Mouse (Mus musculus) mouse embryonic stem cell (cell line): ENCODE data around the gene Btrc.

Experiments
- in situ Hi-C, 2 experiments: fragments of 300-500 bp; cut with MboI; formaldehyde crosslinking; loops; 1 replicate in 1 of 2; 3 replicates in 1 of 2; pipeline ENCODE4 v1.14.3; 2019 to 2020; ENCODE audit warnings: low sequenced_read_pairs in 2 of 2, low pct_unique_long_range_greater_than_20kb in 1 of 2, mixed read lengths in 1 of 2; ENCODE audit not compliant: unreplicated experiment in 1 of 2

Gene Btrc

GRCm38 (mm10) chr19:45544152-45544924, 180.8 kb downstream of the Btrc start:
- in situ Hi-C loops: loop anchor here (10.0 kb wide), 2 partner anchors 240 to 320 kb away; no protein-coding TSS in a partner anchor

DNA sequence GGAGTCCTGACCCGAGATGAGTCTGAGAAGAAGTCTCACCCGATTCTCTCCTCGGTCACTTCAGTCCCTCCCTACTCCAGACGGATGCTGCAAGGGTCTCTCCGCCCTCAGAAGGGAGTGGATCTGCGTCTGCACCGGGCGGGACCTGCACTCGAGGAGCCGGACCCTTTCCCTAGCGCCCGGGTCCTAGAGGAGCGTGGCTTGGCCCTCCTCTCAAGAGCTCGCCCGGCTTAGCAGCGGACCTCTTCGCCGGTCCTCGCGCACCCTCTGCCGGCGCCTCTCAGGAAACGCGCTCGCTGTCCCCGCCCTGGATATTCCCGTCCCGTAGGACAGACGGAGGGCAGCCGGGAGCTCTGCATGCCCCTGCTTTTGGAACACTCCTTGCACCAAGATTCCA, 181.4 kb downstream of the Btrc start:
- in situ Hi-C loops: loop anchor here (5.0 to 10.0 kb wide), 3 partner anchors 240 to 323 kb away; no protein-coding TSS in a partner anchor

- in situ Hi-C loops: loop anchor here (5.0 to 10.0 kb wide), 3 partner anchors 243 to 326 kb away; no protein-coding TSS in a partner anchor
Measured at GRCm38 (mm10) chr19:45548196-45548595, 184.7 kb downstream of the Btrc start.

GRCm38 (mm10) chr19:45549128-45549915, 185.8 kb downstream of the Btrc start:
- in situ Hi-C loops: loop anchor here (5.0 to 10.0 kb wide), 3 partner anchors 245 to 327 kb away; no protein-coding TSS in a partner anchor

GRCm38 (mm10) chr19:45549948-45550347, 186.4 kb downstream of the Btrc start:
- in situ Hi-C loops: loop anchor here (5.0 to 10.0 kb wide), 3 partner anchors 245 to 328 kb away; no protein-coding TSS in a partner anchor

DNA sequence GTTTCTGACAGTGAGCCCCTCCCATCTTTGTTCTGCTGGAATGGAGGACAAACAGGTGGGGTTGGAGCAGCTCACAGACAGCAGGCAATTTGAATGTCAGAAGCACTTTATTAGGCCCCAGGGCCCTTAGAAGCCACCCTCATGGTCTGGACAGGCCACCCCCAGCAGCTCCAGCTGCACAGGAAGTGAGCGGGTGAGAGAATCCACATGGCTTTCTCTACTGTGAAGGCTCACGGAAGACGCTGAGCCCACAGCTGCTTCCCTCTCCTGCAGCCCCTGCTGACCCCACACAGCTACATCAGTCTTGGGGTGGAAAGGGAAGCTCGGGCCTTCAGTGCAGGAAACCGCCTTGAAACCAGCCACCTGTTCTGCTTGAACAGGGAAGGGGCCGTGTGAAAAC, 188.7 kb downstream of the Btrc start:
- in situ Hi-C loops: no loop called here

DNA sequence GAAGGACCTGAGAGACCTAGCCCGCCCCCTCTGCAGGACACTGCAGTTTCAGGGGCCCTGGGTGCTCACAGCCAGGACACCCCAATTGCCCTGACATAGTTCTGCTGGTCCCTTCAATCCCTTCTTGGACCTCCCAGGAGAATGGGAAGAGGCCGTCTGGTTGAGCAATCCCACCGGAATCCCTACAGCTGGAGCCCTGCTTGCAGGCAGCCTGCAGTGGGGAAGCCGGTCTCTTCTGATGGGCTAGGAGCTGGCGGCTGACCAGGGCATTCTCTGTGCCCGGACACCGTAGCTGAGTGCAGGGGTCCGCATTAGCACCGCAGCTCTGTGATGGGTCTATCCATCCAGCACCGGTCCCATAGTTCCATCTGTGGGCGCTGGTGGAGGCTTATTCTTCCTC, 190.6 kb downstream of the Btrc start:
- in situ Hi-C loops: no loop called here

GRCm38 (mm10) chr19:45560153-45560890, 196.8 kb downstream of the Btrc start, which contains the start of the genes Poll and Gm17018:
Gene Poll, minus strand, starts transcription at chr19:45560531.
Gene Gm17018, plus strand, starts transcription at chr19:45560615.
- in situ Hi-C loops: no loop called here

DNA sequence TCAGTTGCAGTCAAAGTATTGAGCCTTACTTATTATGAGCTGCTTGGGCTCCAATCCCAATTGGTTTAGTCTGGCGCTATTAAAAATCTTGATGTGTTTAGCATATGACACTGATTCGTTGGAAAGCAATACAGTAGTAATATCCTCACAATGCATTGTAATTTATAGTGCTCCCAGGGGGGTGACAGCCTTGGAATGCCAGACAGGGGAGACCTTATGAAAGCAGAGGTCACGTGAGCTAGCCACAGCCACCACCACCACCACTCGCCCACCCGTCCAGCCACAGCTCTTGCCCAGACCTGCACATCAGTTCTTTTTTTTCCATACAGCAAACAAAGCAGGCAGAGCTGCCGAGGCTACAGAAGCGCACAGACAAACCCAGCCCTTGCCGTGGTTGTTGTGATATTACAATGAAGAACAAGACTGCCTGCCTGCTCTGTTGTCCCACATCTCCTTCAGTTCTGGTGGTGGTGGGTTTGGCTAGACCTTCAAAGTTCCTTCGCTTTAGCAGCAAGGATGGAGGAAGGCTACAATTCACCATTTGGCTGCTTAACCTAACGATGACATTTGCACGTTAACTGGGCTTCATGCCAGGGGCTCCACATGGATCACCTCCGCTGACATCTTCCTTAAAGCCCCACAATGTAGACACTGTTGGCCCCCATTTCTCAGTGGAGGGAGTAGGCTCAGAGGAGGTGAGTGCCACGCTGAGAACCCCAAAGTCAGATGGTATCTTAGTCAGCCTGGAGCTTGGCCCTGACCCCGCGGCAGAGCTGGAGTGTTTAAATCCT, 202.6 kb downstream of the Btrc start:
- in situ Hi-C loops: no loop called here

- in situ Hi-C loops: no loop called here
Measured at GRCm38 (mm10) chr19:45567367-45567766, 203.8 kb downstream of the Btrc start.

- in situ Hi-C loops: loop anchor here in 1 of 2 experiments (10.0 kb wide), 1 partner anchor 172 kb away; the partner anchor contains the start of genes Fgf8 and Npm3
Measured at GRCm38 (mm10) chr19:45573033-45573432, 209.5 kb downstream of the Btrc start.

DNA sequence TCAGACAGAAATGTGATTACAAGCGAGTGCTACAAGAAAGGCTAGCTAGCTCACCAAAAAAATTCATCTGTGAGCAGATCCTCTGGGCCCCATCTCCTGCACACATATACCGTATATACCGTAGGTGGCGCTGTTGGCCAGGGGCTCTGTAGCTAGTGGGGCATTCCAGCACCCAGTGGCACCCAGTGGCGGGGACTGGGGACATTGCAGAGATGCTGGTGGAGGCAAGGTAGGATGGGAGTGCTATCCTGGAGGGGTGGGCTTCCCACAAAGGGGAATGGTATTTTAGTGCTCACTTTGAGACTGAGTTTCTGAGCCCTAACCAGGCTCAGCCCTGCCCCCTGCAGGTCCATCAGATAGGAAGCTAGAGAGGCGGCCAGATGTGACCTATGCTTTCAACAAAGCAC, 210.3 kb downstream of the Btrc start:
- in situ Hi-C loops: loop anchor here in 1 of 2 experiments (10.0 kb wide), 1 partner anchor 171 kb away; the partner anchor contains the start of genes Fgf8 and Npm3

GRCm38 (mm10) chr19:45574339-45574898, 210.9 kb downstream of the Btrc start:
- in situ Hi-C loops: loop anchor here in 1 of 2 experiments (10.0 kb wide), 1 partner anchor 170 kb away; the partner anchor contains the start of genes Fgf8 and Npm3

GRCm38 (mm10) chr19:45574941-45575631, 211.6 kb downstream of the Btrc start:
- in situ Hi-C loops: loop anchor here in 1 of 2 experiments (10.0 kb wide), 1 partner anchor 170 kb away; the partner anchor contains the start of genes Fgf8 and Npm3

- in situ Hi-C loops: loop anchor here in 1 of 2 experiments (10.0 kb wide), 1 partner anchor 169 kb away; the partner anchor contains the start of genes Fgf8 and Npm3
Measured at GRCm38 (mm10) chr19:45575632-45576001, 212.1 kb downstream of the Btrc start.

- in situ Hi-C loops: loop anchor here in 1 of 2 experiments (10.0 kb wide), 1 partner anchor 168 kb away; the partner anchor contains the start of genes Fgf8 and Npm3
Measured at GRCm38 (mm10) chr19:45577141-45577750, 213.7 kb downstream of the Btrc start.
